Comparison of ENCODE assay signal across 30 mouse cellular contexts in genomic region chr13:21906301-21906700, GRCm38 (mm10). TPM values are rescaled to one million over a fixed set of nuclear protein-coding genes. Genes with fewer than 3 reads are reported as not detected.
A peak's percentile ranks its signal among the peaks of the same experiment; 100 is the strongest.
DNase-seq lines count a peak whose midpoint lies in the region; ATAC-seq and TF ChIP-seq lines count a peak whose summit lies in the region.
"Had no signal": no experiment of that assay in that cellular context is flagged by ENCODE, and none has a peak within 500 bp of the region (broad histone marks: within the 10 kb centered on the region; RNA-seq: fewer than 3 reads in every experiment).

No protein-coding gene starts in this region.

- H3K79me2 ChIP-seq in CH12.LX (replicated peaks; ENCODE audit: control insufficient read depth, extremely low read depth, insufficient read depth, poor library complexity, severe bottlenecking), result no peaks in the 10 kb centered on the region

- H3K36me3 ChIP-seq in heart, embryonic 11.5 days (ENCODE audit: control insufficient read depth, insufficient read depth, low read length), result no peaks in the 10 kb centered on the region
- H3K36me3 ChIP-seq in CH12.LX (replicated peaks in 1 of 2; ENCODE audit: control insufficient read depth in 1 of 2, insufficient read depth in 1 of 2, low read length in 1 of 2) (no peaks in the 10 kb centered on the region), E14TG2a.4 (ENCODE audit: insufficient read depth, low read length) (no peaks in the 10 kb centered on the region)
- H3K36me3 ChIP-seq in forebrain, postnatal 0 days (ENCODE audit: insufficient read depth), result no peaks in the 10 kb centered on the region
- H3K36me3 ChIP-seq: forebrain, embryonic 12.5 days; heart, embryonic 15.5 days; intestine, embryonic 15.5 days; limb, embryonic 13.5 days; midbrain, embryonic 15.5 days; neural tube, embryonic 13.5 days had no signal

- H3K27me3 ChIP-seq in heart, embryonic 11.5 days (ENCODE audit: control insufficient read depth, insufficient read depth, low read length), result no peaks in the 10 kb centered on the region
- H3K27me3 ChIP-seq in CH12.LX (replicated peaks) (peaks cover 13% of the 10 kb centered on the region), E14TG2a.4 (ENCODE audit: insufficient read depth, low read length) (no peaks in the 10 kb centered on the region)
- no peaks in the 10 kb centered on the region for H3K27me3 ChIP-seq in forebrain, postnatal 0 days (ENCODE audit: insufficient read depth, low read length)
- H3K27me3 ChIP-seq: forebrain, embryonic 12.5 days; heart, embryonic 15.5 days; intestine, embryonic 15.5 days; limb, embryonic 13.5 days; neural tube, embryonic 13.5 days; Patski had no signal

- in situ Hi-C loops in CH12.LX (cut with MboI; ENCODE audit: low pct_ligation_motif_present, low pct_unique_long_range_greater_than_20kb, low sequenced_read_pairs), result no loop called here

- dilution Hi-C loops in CH12.LX (cut with MboI; ENCODE audit: extremely low pct_ligation_motif_present, extremely low pct_unique_long_range_greater_than_20kb, low sequenced_read_pairs), result no loop called here

- 29% methylated on average over 7 of the region's 7 CpGs for WGBS in heart, embryonic 11.5 days (ENCODE audit: insufficient replicate concordance)
- WGBS in forebrain, postnatal 0 days, result 43% methylated on average over 7 of the region's 7 CpGs

- H3K9ac ChIP-seq in heart, embryonic 11.5 days (ENCODE audit: low read depth, low read length), result no peak overlapping the region
- no peak overlapping the region for H3K9ac ChIP-seq in CH12.LX (ENCODE audit: insufficient read depth, low read depth)
- H3K9ac ChIP-seq in forebrain, postnatal 0 days, result no peak overlapping the region
- H3K9ac ChIP-seq: forebrain, embryonic 12.5 days; heart, embryonic 15.5 days; intestine, embryonic 15.5 days; limb, embryonic 13.5 days; lung, embryonic 14.5 days; midbrain, embryonic 15.5 days; neural tube, embryonic 13.5 days had no signal

- intact Hi-C loops in left cerebral cortex, postnatal 25 days (cut with DNase I), result loop anchor here (5.0 kb wide), 1 partner anchor 36 kb away; no protein-coding TSS in a partner anchor

- H3K27ac ChIP-seq in heart, embryonic 11.5 days (ENCODE audit: low read depth, low read length), result no peak overlapping the region
- no peak overlapping the region for H3K27ac ChIP-seq in CH12.LX (ENCODE audit: insufficient read depth, low read depth)
- H3K27ac ChIP-seq in embryonic fibroblast, embryonic 13.5 days (ENCODE audit: insufficient read depth, low read length), result no peak overlapping the region
- H3K27ac ChIP-seq in forebrain, postnatal 0 days (ENCODE audit: low read depth, low read length), result no peak overlapping the region
- H3K27ac ChIP-seq: forebrain, embryonic 12.5 days; gastrocnemius, adult 2 months; heart, embryonic 15.5 days; intestine, embryonic 15.5 days; limb, embryonic 13.5 days; midbrain, embryonic 15.5 days; neural tube, embryonic 13.5 days had no signal

- peak overlapping the region; percentile 38 for H3K4me2 ChIP-seq in heart, embryonic 11.5 days
- H3K4me2 ChIP-seq in CH12.LX (ENCODE audit: insufficient read depth, low read depth, poor library complexity, severe bottlenecking), result no peak overlapping the region; the same call in 1 of the 2 replicates
- H3K4me2 ChIP-seq in forebrain, postnatal 0 days (ENCODE audit: low read depth), result no peak overlapping the region
- H3K4me2 ChIP-seq: intestine, embryonic 15.5 days; midbrain, embryonic 15.5 days; neural tube, embryonic 13.5 days had no signal

- DNase-seq in heart, adult 9 months (ENCODE audit: low spot score in 2 of 2), result no peak
- no peak for DNase-seq in CH12.LX (ENCODE audit: extremely low read depth)
- no peak for DNase-seq in left cerebral cortex, postnatal 25 days (ENCODE audit: low spot score in 2 of 2)
- no peak for DNase-seq in thymus, postnatal 0 days (ENCODE audit: low spot score)
- DNase-seq in forebrain, postnatal 0 days, result no peak
- DNase-seq: adrenal gland, adult 2 months; cerebellum, adult 18-20 months; cerebellum, postnatal 14 days; gastrocnemius, adult 2 months; heart, postnatal 4 days; kidney, adult 8-10 months; kidney, postnatal 10 days; layer of hippocampus, postnatal 36 days; lung, postnatal 36 days; retina, postnatal 1 day; right cerebral cortex, postnatal 25 days; spleen, adult 18-20 months; thymus, postnatal 14 days had no signal

- no peak for TF ChIP-seq RAD21 in CH12.LX (IDR thresholded peaks at IDR 0.05; ENCODE audit: low read depth, low read length)

- no peak for ATAC-seq in heart, embryonic 11.5 days (replicated peaks; ENCODE audit: insufficient number of reproducible peaks, low FRiP score, low TSS enrichment)
- ATAC-seq in forebrain, postnatal 0 days, result no peak
- ATAC-seq: intestine, embryonic 15.5 days; midbrain, embryonic 15.5 days; Patski had no signal

- H3K9me3 ChIP-seq in heart, embryonic 11.5 days (replicated peaks; ENCODE audit: control insufficient read depth, low read length), result no peaks in the 10 kb centered on the region
- peaks cover 2% of the 10 kb centered on the region for H3K9me3 ChIP-seq in CH12.LX (replicated peaks; ENCODE audit: low read length)
- peaks cover 12% of the 10 kb centered on the region for H3K9me3 ChIP-seq in E14TG2a.4 (ENCODE audit: low read length)
- H3K9me3 ChIP-seq in forebrain, postnatal 0 days (ENCODE audit: low read length), result no peaks in the 10 kb centered on the region
- H3K9me3 ChIP-seq: forebrain, embryonic 12.5 days; heart, embryonic 15.5 days; intestine, embryonic 15.5 days; limb, embryonic 13.5 days; midbrain, embryonic 15.5 days; neural tube, embryonic 13.5 days had no signal

- H3K4me3 ChIP-seq in heart, embryonic 11.5 days (ENCODE audit: low read depth, low read length), result no peak overlapping the region; the same call in 1 of the 2 replicates
- peak overlapping the region in 1 of 3 experiments; percentile 52 for H3K4me3 ChIP-seq in CH12.LX (replicated peaks in 1 of 3; ENCODE audit: low read depth in 2 of 3, low read length in 2 of 3, poor library complexity in 1 of 3)
- H3K4me3 ChIP-seq in E14TG2a.4 (replicated peaks; ENCODE audit: low read length), result peak overlapping the region; percentile 77
- H3K4me3 ChIP-seq in embryonic fibroblast, embryonic 13.5 days (ENCODE audit: insufficient read depth, low read length), result peak overlapping the region; percentile 21; the same call in 1 of the 2 replicates
- H3K4me3 ChIP-seq in forebrain, postnatal 0 days (ENCODE audit: low read depth, low read length), result no peak overlapping the region
- H3K4me3 ChIP-seq: forebrain, embryonic 12.5 days; gastrocnemius, adult 2 months; heart, embryonic 15.5 days; intestine, embryonic 15.5 days; limb, embryonic 13.5 days; midbrain, embryonic 15.5 days; myocyte; neural tube, embryonic 13.5 days had no signal

- no peak for TF ChIP-seq EP300 in CH12.LX (IDR thresholded peaks at IDR 0.05; ENCODE audit: low read length)

- H3K4me1 ChIP-seq in heart, embryonic 11.5 days (ENCODE audit: control insufficient read depth, insufficient read depth, low read length), result no peaks in the 10 kb centered on the region
- peaks cover 0 to 16% of the 10 kb centered on the region in 2 experiments; a peak in 2 of 4 replicates for H3K4me1 ChIP-seq in CH12.LX (ENCODE audit: control insufficient read depth in 1 of 2, insufficient read depth in 2 of 2)
- H3K4me1 ChIP-seq in E14TG2a.4 (replicated peaks; ENCODE audit: low read depth, low read length), result peaks cover 63% of the 10 kb centered on the region
- H3K4me1 ChIP-seq in embryonic fibroblast, embryonic 13.5 days (ENCODE audit: control insufficient read depth, insufficient read depth, low read length), result peaks cover under 1% of the 10 kb centered on the region; the same call in 1 of the 2 replicates
- H3K4me1 ChIP-seq in forebrain, postnatal 0 days (ENCODE audit: insufficient read depth), result no peaks in the 10 kb centered on the region
- H3K4me1 ChIP-seq: heart, embryonic 15.5 days; intestine, embryonic 15.5 days; midbrain, embryonic 15.5 days; neural tube, embryonic 13.5 days had no signal

- no peak for TF ChIP-seq POLR2A in CH12.LX (IDR thresholded peaks at IDR 0.05; ENCODE audit: low read depth, low read length)
- TF ChIP-seq POLR2A in embryonic fibroblast, embryonic 13.5 days (IDR thresholded peaks at IDR 0.05; ENCODE audit: low read depth, low read length), result no peak

- TF ChIP-seq CTCF in CH12.LX (conservative IDR thresholded peaks at IDR 0.05 in 1 of 2, IDR thresholded peaks at IDR 0.05 in 1 of 2; ENCODE audit: low read depth in 2 of 2, low read length in 2 of 2) (no peak), E14TG2a.4 (conservative IDR thresholded peaks at IDR 0.05; ENCODE audit: low read length) (no peak)
- TF ChIP-seq CTCF in embryonic fibroblast, embryonic 13.5 days (IDR thresholded peaks at IDR 0.05; ENCODE audit: borderline replicate concordance, insufficient read depth, low read length), result no peak
- TF ChIP-seq CTCF in forebrain, postnatal 0 days (IDR thresholded peaks at IDR 0.05; ENCODE audit: low read depth), result no peak

TF ChIP-seq in CH12.LX, 34 proteins besides CTCF, POLR2A, EP300 and RAD21:
- no peak for TF ChIP-seq NRF1 (IDR thresholded peaks at IDR 0.05; ENCODE audit: low read depth, low read length)
- peak; percentile 41; the same call in 1 of the 2 replicates for TF ChIP-seq ZNF384 (IDR thresholded peaks at IDR 0.05; ENCODE audit: low read depth, low read length)

RNA-seq across cellular contexts. Expression of gene Zfp184, which starts 38.6 kb away (rescaled TPM):
- polyA plus RNA-seq in heart, embryonic 11.5 days (2014; fragmentation: Nextera tagmentation; extraction: Ambion mirVana), result 6.7 and 7.6 TPM in 2 replicates
- total RNA-seq in CH12.LX (2012; rRNA removed), result 2.3 and 3.1 TPM in 2 replicates
- 2.0 and 3.3 TPM in 2 replicates for total RNA-seq in CH12.LX (2014; rRNA removed)
- 0.79 and 0.80 TPM in 2 replicates for polyA plus RNA-seq in CH12.LX (2012; ENCODE audit: insufficient read length, low read depth)
- 2.9 and 5.0 TPM in 2 replicates for polyA plus RNA-seq in embryonic fibroblast, embryonic 13.5 days (2011; ENCODE audit: insufficient read length, low read depth, missing spikeins)
- 1 to 10 TPM; 2.6 to 3.3 TPM for total RNA-seq in left cerebral cortex, postnatal 25 days (2021)
- 3.7 and 4.4 TPM in 2 replicates for polyA plus RNA-seq in thymus, postnatal 0 days (2015; fragmentation: Nextera tagmentation; extraction: Ambion mirVana)
- 20.7 and 21.6 TPM in 2 replicates for total RNA-seq in forebrain, postnatal 0 days (2014; rRNA removed)
- 15.3 and 17.2 TPM in 2 replicates for polyA plus RNA-seq in forebrain, postnatal 0 days (2015; fragmentation: Nextera tagmentation; extraction: Ambion mirVana)

Comparison
In these comparisons a context has a peak if more than half of its experiments do, and no peak if none do; other contexts are left out.
1. H3K4me3 ChIP-seq: peak in E14TG2a.4 (single experiment) and embryonic fibroblast, embryonic 13.5 days (single experiment); none in heart, embryonic 11.5 days (single experiment) and forebrain, postnatal 0 days (single experiment).